Mouse (Mus musculus): ENCODE measurements around the gene Tmem108. TPM values are rescaled to one million over a fixed set of nuclear protein-coding genes. Genes with fewer than 3 reads are reported as not detected.

Gene Tmem108
- total and polyA plus RNA-seq, 2 experiments from 2014 or later: 23.5 to 25.1 TPM

DNA sequence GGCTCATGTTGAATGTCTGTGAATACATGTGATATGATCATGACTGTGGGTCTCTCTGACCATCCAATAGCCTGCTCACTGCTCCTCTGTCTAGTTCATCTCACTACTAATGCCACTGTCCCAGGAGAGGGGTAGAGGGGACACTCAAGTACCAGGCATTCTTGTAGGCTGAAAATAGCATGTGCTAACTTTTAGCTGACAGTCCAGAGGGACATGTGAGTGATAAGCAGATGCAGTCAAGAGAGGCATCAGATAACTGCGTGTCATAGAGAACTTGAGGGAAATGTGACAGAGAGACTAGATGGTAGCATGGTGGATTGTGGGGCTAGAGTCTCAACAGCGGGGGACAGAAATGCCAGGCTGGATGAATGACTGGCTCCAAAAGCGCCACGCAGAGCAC, 159.8 kb downstream of the Tmem108 start:
- Histone ChIP-seq H3K4me2 (ENCODE audit: low read depth, low read length) (no peak overlapping the region), H3K4me1 (ENCODE audit: control insufficient read depth, insufficient read depth) (peaks cover 28% of the 10 kb centered on the region), H3K36me3 (replicated peaks; ENCODE audit: control insufficient read depth, insufficient read depth, low read length) (no peaks in the 10 kb centered on the region), H3K27me3 (ENCODE audit: control insufficient read depth, insufficient read depth, low read length) (no peaks in the 10 kb centered on the region), H3K9ac (replicated peaks; ENCODE audit: low read depth, low read length) (no peak overlapping the region), H3K4me3 (ENCODE audit: low read depth, low read length) (no peak overlapping the region), H3K27ac (ENCODE audit: low read depth) (peak overlapping the region; percentile 78), H3K9me3 (replicated peaks; ENCODE audit: control insufficient read depth, low read length) (no peaks in the 10 kb centered on the region)
- WGBS: 33% methylated on average over 4 of the region's 4 CpGs
- ATAC-seq (ENCODE audit: insufficient read depth, low read depth): peak; percentile 59
- TF ChIP-seq CTCF (IDR thresholded peaks at IDR 0.05; ENCODE audit: low read depth) (no peak), EP300 (IDR thresholded peaks at IDR 0.05; ENCODE audit: low read depth) (peak; percentile 87; the same call in 1 of the 2 replicates)
- DNase-seq (ENCODE audit: low spot score): peak; percentile 51

DNA sequence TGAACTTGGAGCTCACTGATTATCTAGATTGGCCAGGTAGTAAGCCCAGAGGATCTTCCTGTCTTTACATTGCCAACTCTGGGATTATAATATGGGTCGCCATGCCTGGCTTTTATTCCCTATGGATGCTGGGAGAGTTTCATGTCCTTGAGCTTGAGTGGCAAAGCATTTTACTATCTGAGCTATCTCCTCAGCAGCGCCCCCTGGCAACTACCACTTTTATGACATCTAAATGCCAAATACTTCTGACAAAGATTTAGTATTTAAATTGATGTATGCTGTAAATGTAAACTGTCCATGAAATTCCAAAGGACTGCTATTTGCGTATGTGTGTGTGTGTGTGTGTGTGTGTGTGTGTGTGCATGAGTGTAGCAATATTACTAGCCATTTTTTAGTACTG, 160.8 kb downstream of the Tmem108 start:
- Histone ChIP-seq H3K27me3 (ENCODE audit: control insufficient read depth, insufficient read depth, low read length) (no peaks in the 10 kb centered on the region), H3K4me3 (ENCODE audit: low read depth, low read length) (no peak overlapping the region), H3K36me3 (replicated peaks; ENCODE audit: control insufficient read depth, insufficient read depth, low read length) (no peaks in the 10 kb centered on the region), H3K4me1 (ENCODE audit: control insufficient read depth, insufficient read depth) (peaks cover 28% of the 10 kb centered on the region), H3K4me2 (ENCODE audit: low read depth, low read length) (no peak overlapping the region), H3K9me3 (replicated peaks; ENCODE audit: control insufficient read depth, low read length) (no peaks in the 10 kb centered on the region), H3K9ac (replicated peaks; ENCODE audit: low read depth, low read length) (no peak overlapping the region), H3K27ac (ENCODE audit: low read depth) (peak overlapping the region; percentile 78)
- TF ChIP-seq CTCF (IDR thresholded peaks at IDR 0.05; ENCODE audit: low read depth): peak; percentile 24
- TF ChIP-seq EP300 (IDR thresholded peaks at IDR 0.05; ENCODE audit: low read depth): no peak
- ATAC-seq (ENCODE audit: insufficient read depth, low read depth): no peak
- DNase-seq (ENCODE audit: low spot score): no peak
- 60% methylated on average over 3 of the region's 3 CpGs for WGBS

DNA sequence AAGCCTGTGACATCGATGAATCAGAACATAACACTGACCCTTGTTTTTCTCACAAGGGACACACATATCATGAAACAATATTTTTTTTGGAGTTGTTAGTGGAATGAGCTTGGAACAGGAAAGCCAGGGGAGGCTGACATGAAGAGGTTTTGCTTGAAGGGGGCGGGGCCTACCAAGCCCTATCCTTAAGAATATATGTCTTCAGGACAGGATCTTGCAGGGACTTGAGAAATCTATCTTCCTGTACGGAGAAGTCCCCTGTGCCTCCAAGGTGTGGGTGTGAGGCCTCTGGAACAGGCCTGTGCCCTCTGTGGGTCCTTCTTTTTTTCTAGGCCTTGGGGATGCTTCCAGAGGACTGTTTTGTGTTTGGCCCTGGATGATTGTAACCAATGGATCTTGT, 161.7 kb downstream of the Tmem108 start:
- TF ChIP-seq CTCF (IDR thresholded peaks at IDR 0.05; ENCODE audit: low read depth) (no peak), EP300 (IDR thresholded peaks at IDR 0.05; ENCODE audit: low read depth) (no peak)
- Histone ChIP-seq H3K36me3 (replicated peaks; ENCODE audit: control insufficient read depth, insufficient read depth, low read length) (no peaks in the 10 kb centered on the region), H3K4me1 (ENCODE audit: control insufficient read depth, insufficient read depth) (peaks cover 28% of the 10 kb centered on the region), H3K27ac (ENCODE audit: low read depth) (peak overlapping the region; percentile 39; the same call in 1 of the 2 replicates), H3K27me3 (ENCODE audit: control insufficient read depth, insufficient read depth, low read length) (no peaks in the 10 kb centered on the region), H3K4me2 (ENCODE audit: low read depth, low read length) (no peak overlapping the region), H3K9me3 (replicated peaks; ENCODE audit: control insufficient read depth, low read length) (no peaks in the 10 kb centered on the region), H3K4me3 (ENCODE audit: low read depth, low read length) (no peak overlapping the region), H3K9ac (replicated peaks; ENCODE audit: low read depth, low read length) (no peak overlapping the region)
- DNase-seq (ENCODE audit: low spot score) (peak; percentile 50), ATAC-seq (ENCODE audit: insufficient read depth, low read depth) (peak; percentile 9; the same call in 1 of the 2 replicates)
- 73% methylated on average over 3 of the region's 3 CpGs for WGBS

DNA sequence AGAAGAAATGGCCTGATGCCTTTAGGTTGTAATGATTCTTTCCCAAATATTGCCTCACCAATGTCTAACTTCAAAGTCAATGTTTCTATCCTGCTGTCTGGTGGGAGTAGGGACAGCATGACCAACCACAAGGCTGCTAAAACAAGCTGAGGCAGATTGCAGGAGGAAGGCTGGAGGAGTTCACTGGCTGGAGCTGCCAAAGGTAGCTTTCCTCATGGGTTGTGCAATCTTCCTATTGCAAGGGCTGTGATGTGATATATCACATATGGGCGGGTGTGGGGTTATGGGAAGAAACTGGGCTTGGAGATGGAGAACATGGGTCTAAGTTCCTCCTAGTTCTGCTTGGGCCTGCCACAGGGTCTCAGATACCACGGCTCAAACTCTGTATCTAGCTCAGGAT, 163.8 kb downstream of the Tmem108 start:
- peaks cover 24% of the 10 kb centered on the region for H3K4me1 ChIP-seq (ENCODE audit: control insufficient read depth, insufficient read depth)
- H3K9ac ChIP-seq (replicated peaks; ENCODE audit: low read depth, low read length): no peak overlapping the region
- DNase-seq (ENCODE audit: low spot score) (no peak), ATAC-seq (ENCODE audit: insufficient read depth, low read depth) (no peak)
- TF ChIP-seq EP300 (IDR thresholded peaks at IDR 0.05; ENCODE audit: low read depth) (no peak), CTCF (IDR thresholded peaks at IDR 0.05; ENCODE audit: low read depth) (no peak)
- no peaks in the 10 kb centered on the region for H3K9me3 ChIP-seq (replicated peaks; ENCODE audit: control insufficient read depth, low read length)
- H3K4me2 ChIP-seq (ENCODE audit: low read depth, low read length): no peak overlapping the region
- WGBS: 85% methylated on average over 2 of the region's 2 CpGs
- no peak overlapping the region for H3K4me3 ChIP-seq (ENCODE audit: low read depth, low read length)
- H3K27me3 ChIP-seq (ENCODE audit: control insufficient read depth, insufficient read depth, low read length): no peaks in the 10 kb centered on the region
- H3K27ac ChIP-seq (ENCODE audit: low read depth): no peak overlapping the region
- H3K36me3 ChIP-seq (replicated peaks; ENCODE audit: control insufficient read depth, insufficient read depth, low read length): no peaks in the 10 kb centered on the region

DNA sequence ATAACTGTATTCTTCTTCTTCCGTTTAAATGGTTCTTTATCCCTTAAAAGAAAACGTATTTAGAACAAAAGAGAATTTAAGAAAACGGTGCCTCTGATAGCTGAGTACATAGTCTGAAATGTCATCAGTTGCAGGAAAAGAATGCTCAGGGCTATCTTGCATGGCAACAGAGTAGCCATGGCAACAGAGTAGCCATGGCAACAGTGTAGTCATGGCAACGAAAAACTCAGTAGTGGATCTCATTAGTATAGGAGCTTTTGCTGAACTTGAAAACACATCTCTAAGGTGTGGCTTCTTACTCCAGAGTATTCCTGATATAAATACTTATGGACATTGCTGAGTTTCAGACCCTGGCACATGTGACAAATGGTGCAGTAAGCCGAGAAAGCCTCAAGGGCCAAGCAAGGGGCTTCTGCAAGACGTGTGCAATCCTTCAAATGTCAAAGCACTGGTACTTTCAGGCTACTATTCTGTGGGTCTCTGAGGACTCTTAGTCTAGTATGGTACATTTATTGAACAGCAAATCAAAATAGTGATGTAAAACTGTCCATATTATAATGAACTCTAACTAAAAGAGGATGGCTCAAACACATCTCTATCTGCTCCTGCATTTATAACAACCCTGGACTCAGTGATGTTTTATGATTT, 166.3 kb downstream of the Tmem108 start:
- no peak overlapping the region for H3K4me2 ChIP-seq (ENCODE audit: low read depth, low read length)
- no peaks in the 10 kb centered on the region for H3K36me3 ChIP-seq (replicated peaks; ENCODE audit: control insufficient read depth, insufficient read depth, low read length)
- TF ChIP-seq EP300 (IDR thresholded peaks at IDR 0.05; ENCODE audit: low read depth) (no peak), CTCF (IDR thresholded peaks at IDR 0.05; ENCODE audit: low read depth) (no peak)
- H3K9me3 ChIP-seq (replicated peaks; ENCODE audit: control insufficient read depth, low read length): no peaks in the 10 kb centered on the region
- H3K4me3 ChIP-seq (ENCODE audit: low read depth, low read length): no peak overlapping the region
- ATAC-seq (ENCODE audit: insufficient read depth, low read depth) (no peak), DNase-seq (ENCODE audit: low spot score) (no peak)
- no peak overlapping the region for H3K27ac ChIP-seq (ENCODE audit: low read depth)
- H3K27me3 ChIP-seq (ENCODE audit: control insufficient read depth, insufficient read depth, low read length): no peaks in the 10 kb centered on the region
- H3K9ac ChIP-seq (replicated peaks; ENCODE audit: low read depth, low read length): no peak overlapping the region
- H3K4me1 ChIP-seq (ENCODE audit: control insufficient read depth, insufficient read depth): peaks cover 10% of the 10 kb centered on the region
- WGBS: 58% methylated on average over 6 of the region's 6 CpGs

Data from heart, postnatal 0 days (tissue).